Mouse (Mus musculus): Measurements from ENCODE around the gene Apmap. TPM values are rescaled to one million over a fixed set of nuclear protein-coding genes. Genes with fewer than 3 reads are reported as not detected.

The Apmap gene
- polyA plus RNA-seq, 1 experiment from 2014 or later, result 23.2 TPM

GRCm38 (mm10) chr2:150645225-150645624 lies 36.9 kb upstream of the Apmap start:
- Histone ChIP-seq H3K27ac (no peak overlapping the region), H3K9ac (replicated peaks) (no peak overlapping the region), H3K36me3 (no peaks in the 10 kb centered on the region), H3K4me1 (replicated peaks) (peaks cover 4% of the 10 kb centered on the region; the same call in 1 of the 2 replicates), H3K9me3 (no peaks in the 10 kb centered on the region), H3K4me3 (replicated peaks) (no peak overlapping the region), H3K27me3 (no peaks in the 10 kb centered on the region), H3K4me2 (no peak overlapping the region)
- ATAC-seq (ENCODE audit: insufficient number of reproducible peaks, insufficient read depth, low FRiP score, low TSS enrichment, low read depth), result no peak
- WGBS, result 89% methylated on average over 4 of the region's 4 CpGs

- H3K27ac ChIP-seq, result no peak overlapping the region
- H3K4me3 ChIP-seq (replicated peaks), result no peak overlapping the region
- H3K4me1 ChIP-seq (replicated peaks), result no peaks in the 10 kb centered on the region
- no peak overlapping the region for H3K9ac ChIP-seq (replicated peaks)
- 80% methylated on average over 8 of the region's 8 CpGs for WGBS
- ATAC-seq (ENCODE audit: insufficient number of reproducible peaks, insufficient read depth, low FRiP score, low TSS enrichment, low read depth), result no peak
- no peaks in the 10 kb centered on the region for H3K36me3 ChIP-seq
- H3K27me3 ChIP-seq, result no peaks in the 10 kb centered on the region
- no peaks in the 10 kb centered on the region for H3K9me3 ChIP-seq
- no peak overlapping the region for H3K4me2 ChIP-seq
These were observed 35.5 kb upstream of the Apmap start for GRCm38 (mm10) chr2:150643726-150644415.

GRCm38 (mm10) chr2:150643166-150643565 lies 34.8 kb upstream of the Apmap start:
- Histone ChIP-seq H3K4me3 (replicated peaks) (no peak overlapping the region), H3K27ac (no peak overlapping the region), H3K9me3 (no peaks in the 10 kb centered on the region), H3K4me1 (replicated peaks) (no peaks in the 10 kb centered on the region), H3K27me3 (no peaks in the 10 kb centered on the region), H3K36me3 (no peaks in the 10 kb centered on the region), H3K9ac (replicated peaks) (no peak overlapping the region), H3K4me2 (no peak overlapping the region)
- WGBS, result 88% methylated on average over 1 of the region's 1 CpGs
- no peak for ATAC-seq (ENCODE audit: insufficient number of reproducible peaks, insufficient read depth, low FRiP score, low TSS enrichment, low read depth)

GRCm38 (mm10) chr2:150638370-150638733 lies 30.0 kb upstream of the Apmap start:
- H3K27ac ChIP-seq, result no peak overlapping the region
- ATAC-seq (ENCODE audit: insufficient number of reproducible peaks, insufficient read depth, low FRiP score, low TSS enrichment, low read depth), result no peak
- 39% methylated on average over 2 of the region's 2 CpGs for WGBS

GRCm38 (mm10) chr2:150637702-150638369 lies 29.5 kb upstream of the Apmap start:
- H3K9me3 ChIP-seq, result no peaks in the 10 kb centered on the region
- H3K36me3 ChIP-seq, result no peaks in the 10 kb centered on the region
- no peak overlapping the region for H3K4me2 ChIP-seq
- 72% methylated on average over 6 of the region's 6 CpGs for WGBS
- no peak overlapping the region for H3K27ac ChIP-seq
- H3K4me3 ChIP-seq (replicated peaks), result no peak overlapping the region
- no peaks in the 10 kb centered on the region; the same call in 1 of the 2 replicates for H3K27me3 ChIP-seq
- H3K4me1 ChIP-seq (replicated peaks), result no peaks in the 10 kb centered on the region
- no peak overlapping the region for H3K9ac ChIP-seq (replicated peaks)
- ATAC-seq (ENCODE audit: insufficient number of reproducible peaks, insufficient read depth, low FRiP score, low TSS enrichment, low read depth), result no peak

More at GRCm38 (mm10) chr2:150638370-150638733, 30.0 kb upstream of the Apmap start:
- no peaks in the 10 kb centered on the region for H3K36me3 ChIP-seq
- no peak overlapping the region for H3K4me3 ChIP-seq (replicated peaks)
- H3K27me3 ChIP-seq, result no peaks in the 10 kb centered on the region; the same call in 1 of the 2 replicates
- no peak overlapping the region for H3K4me2 ChIP-seq
- H3K4me1 ChIP-seq (replicated peaks), result no peaks in the 10 kb centered on the region
- no peak overlapping the region for H3K9ac ChIP-seq (replicated peaks)
- no peaks in the 10 kb centered on the region for H3K9me3 ChIP-seq

GRCm38 (mm10) chr2:150635877-150636446 lies 27.6 kb upstream of the Apmap start:
- H3K4me3 ChIP-seq (replicated peaks), result no peak overlapping the region
- 70% methylated on average over 3 of the region's 3 CpGs for WGBS
- H3K36me3 ChIP-seq, result no peaks in the 10 kb centered on the region
- no peak overlapping the region for H3K27ac ChIP-seq
- ATAC-seq (ENCODE audit: insufficient number of reproducible peaks, insufficient read depth, low FRiP score, low TSS enrichment, low read depth), result no peak
- no peaks in the 10 kb centered on the region; the same call in 1 of the 2 replicates for H3K27me3 ChIP-seq
- H3K4me2 ChIP-seq, result no peak overlapping the region
- H3K9ac ChIP-seq (replicated peaks), result no peak overlapping the region
- no peaks in the 10 kb centered on the region for H3K9me3 ChIP-seq
- no peaks in the 10 kb centered on the region for H3K4me1 ChIP-seq (replicated peaks)

GRCm38 (mm10) chr2:150629255-150629654 lies 20.9 kb upstream of the Apmap start:
- Histone ChIP-seq H3K9ac (replicated peaks) (no peak overlapping the region), H3K36me3 (no peaks in the 10 kb centered on the region), H3K4me2 (no peak overlapping the region), H3K27me3 (no peaks in the 10 kb centered on the region), H3K4me3 (replicated peaks) (no peak overlapping the region), H3K27ac (no peak overlapping the region), H3K9me3 (no peaks in the 10 kb centered on the region), H3K4me1 (replicated peaks) (peaks cover 4% of the 10 kb centered on the region)
- no peak for ATAC-seq (ENCODE audit: insufficient number of reproducible peaks, insufficient read depth, low FRiP score, low TSS enrichment, low read depth)
- WGBS, result 88% methylated on average over 4 of the region's 4 CpGs

GRCm38 (mm10) chr2:150627140-150627539 lies 18.8 kb upstream of the Apmap start:
- H3K27me3 ChIP-seq, result no peaks in the 10 kb centered on the region
- H3K9me3 ChIP-seq, result no peaks in the 10 kb centered on the region
- no peak for ATAC-seq (ENCODE audit: insufficient number of reproducible peaks, insufficient read depth, low FRiP score, low TSS enrichment, low read depth)
- H3K27ac ChIP-seq, result no peak overlapping the region
- no peak overlapping the region for H3K4me2 ChIP-seq
- no peak overlapping the region for H3K9ac ChIP-seq (replicated peaks)
- H3K36me3 ChIP-seq, result no peaks in the 10 kb centered on the region
- peaks cover 4% of the 10 kb centered on the region for H3K4me1 ChIP-seq (replicated peaks)
- 72% methylated on average over 6 of the region's 6 CpGs for WGBS
- H3K4me3 ChIP-seq (replicated peaks), result no peak overlapping the region

GRCm38 (mm10) chr2:150624926-150625325 lies 16.6 kb upstream of the Apmap start:
- Histone ChIP-seq H3K27me3 (no peaks in the 10 kb centered on the region), H3K27ac (no peak overlapping the region), H3K9me3 (no peaks in the 10 kb centered on the region), H3K4me1 (replicated peaks) (peaks cover 4% of the 10 kb centered on the region), H3K4me3 (replicated peaks) (no peak overlapping the region), H3K9ac (replicated peaks) (no peak overlapping the region), H3K4me2 (no peak overlapping the region), H3K36me3 (no peaks in the 10 kb centered on the region)
- WGBS, result 89% methylated on average over 8 of the region's 8 CpGs
- no peak for ATAC-seq (ENCODE audit: insufficient number of reproducible peaks, insufficient read depth, low FRiP score, low TSS enrichment, low read depth)

- Histone ChIP-seq H3K27me3 (no peaks in the 10 kb centered on the region), H3K27ac (no peak overlapping the region), H3K9ac (replicated peaks) (no peak overlapping the region), H3K4me3 (replicated peaks) (no peak overlapping the region), H3K36me3 (no peaks in the 10 kb centered on the region), H3K4me1 (replicated peaks) (peaks cover 4% of the 10 kb centered on the region), H3K4me2 (no peak overlapping the region), H3K9me3 (no peaks in the 10 kb centered on the region)
- WGBS, result 84% methylated on average over 3 of the region's 3 CpGs
- ATAC-seq (ENCODE audit: insufficient number of reproducible peaks, insufficient read depth, low FRiP score, low TSS enrichment, low read depth), result no peak
These were observed 15.6 kb upstream of the Apmap start for GRCm38 (mm10) chr2:150623957-150624356.

- WGBS, result 72% methylated on average over 3 of the region's 3 CpGs
- Histone ChIP-seq H3K36me3 (no peaks in the 10 kb centered on the region), H3K27ac (no peak overlapping the region), H3K4me2 (no peak overlapping the region), H3K4me1 (replicated peaks) (peaks cover 4% of the 10 kb centered on the region), H3K4me3 (replicated peaks) (no peak overlapping the region), H3K9me3 (no peaks in the 10 kb centered on the region), H3K27me3 (no peaks in the 10 kb centered on the region), H3K9ac (replicated peaks) (no peak overlapping the region)
- ATAC-seq (ENCODE audit: insufficient number of reproducible peaks, insufficient read depth, low FRiP score, low TSS enrichment, low read depth), result no peak
These were observed 13.3 kb upstream of the Apmap start for GRCm38 (mm10) chr2:150621698-150622097.

All from limb, embryonic 12.5 days (tissue).